Mouse (Mus musculus) liver, adult 2 months (tissue): ENCODE measurements at regions not wholly inside any gene's neighbourhood (a gene's known extent, or its start where the extent isn't known, plus 50 kb on each side); places are given as distances from the start of the nearest gene placed in this dataset.

Source experiments
- DNase-seq: peaks from one replicate; pipeline ENCODE4 v3.0.0-alpha.2; 2011; ENCODE audit warnings: low read depth, low spot score; ENCODE audit errors: extremely low read depth
- H3K27ac ChIP-seq: fragments of 200-500 bp; replicated peaks from 2 replicates; pipeline ENCODE4 v1.5.1; 2012; ENCODE audit warnings: low read depth, mild to moderate bottlenecking, control low read depth, inconsistent platforms, low read length; ENCODE audit not compliant: insufficient read depth
- H3K27me3 ChIP-seq: fragments of 200-500 bp; 2 replicates; pipeline ENCODE4 v1.6.1; 2012; ENCODE audit warnings: mild to moderate bottlenecking, moderate library complexity, low read length, inconsistent platforms; ENCODE audit not compliant: control insufficient read depth, insufficient read depth
- H3K36me3 ChIP-seq: fragments of 200-500 bp; 2 replicates; pipeline ENCODE4 v1.6.1; 2012; ENCODE audit warnings: low read length, inconsistent platforms; ENCODE audit not compliant: control insufficient read depth, insufficient read depth
- H3K4me1 ChIP-seq: fragments of 200-500 bp; 2 replicates; pipeline ENCODE4 v1.6.1; 2011; ENCODE audit warnings: low read length; ENCODE audit not compliant: control insufficient read depth, insufficient read depth
- H3K4me3 ChIP-seq: fragments of 200-500 bp; 2 replicates; pipeline ENCODE4 v1.5.1; 2011; ENCODE audit warnings: low read depth, mild to moderate bottlenecking, control low read depth, low read length, moderate library complexity; ENCODE audit not compliant: insufficient read depth
- H3K79me2 ChIP-seq: fragments of 200-500 bp; 2 replicates; pipeline ENCODE4 v1.6.1; 2012; ENCODE audit warnings: inconsistent platforms, mild to moderate bottlenecking, low read length, moderate library complexity; ENCODE audit not compliant: control insufficient read depth, insufficient read depth
- H3K9ac ChIP-seq: fragments of 200-500 bp; 2 replicates; pipeline ENCODE4 v1.6.1; 2012; ENCODE audit warnings: low read depth, mild to moderate bottlenecking, control low read depth, inconsistent platforms, low read length
- CTCF ChIP-seq: fragments of 200-500 bp; IDR thresholded peaks from 2 replicates; pipeline ENCODE4 v1.5.1; 2011; ENCODE audit warnings: low read depth, low read length, control low read depth
- POLR2A ChIP-seq: fragments of 200-500 bp; IDR thresholded peaks from 2 replicates; pipeline ENCODE4 v1.6.1; 2011; ENCODE audit warnings: low read length, control low read depth; ENCODE audit not compliant: insufficient read depth; ENCODE audit errors: extremely low read depth
- WGBS: fragments of 180-500 bp; shearing (Covaris S2); methylation state at CpG from one replicate; pipeline ENCODE4 v1.1.7; 2018; 5-methylcytosine and 5-hydroxymethylcytosine counted together

DNA sequence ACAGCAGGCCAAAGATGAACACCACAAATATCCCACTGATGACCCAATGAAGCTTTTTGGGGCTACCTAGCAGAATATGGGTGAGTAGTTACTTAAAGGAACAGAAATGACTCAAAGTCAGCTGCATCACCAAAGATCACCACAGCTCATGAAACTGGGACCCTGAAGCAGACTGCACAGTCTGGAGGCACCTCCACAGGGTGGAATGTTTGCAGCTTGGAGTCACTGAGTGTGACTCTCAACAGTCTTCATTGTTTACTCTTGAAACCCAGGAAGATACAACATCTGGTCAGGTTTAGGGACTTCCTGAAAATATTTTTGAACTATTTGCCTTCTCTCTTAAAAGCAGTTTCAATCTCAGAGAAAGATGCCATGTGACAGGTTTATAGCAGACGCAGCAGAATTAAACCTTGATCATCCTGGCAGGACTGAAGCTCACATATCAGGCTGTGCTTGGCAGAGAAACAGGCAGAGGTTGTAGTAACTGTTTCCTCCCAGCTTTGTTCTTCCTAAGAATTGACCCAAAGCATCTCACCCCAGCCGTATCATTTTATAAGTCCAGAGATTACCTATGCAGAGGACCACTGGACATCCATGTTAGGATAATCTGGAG, 944.1 kb upstream of the Adgrl4 start:
- TF ChIP-seq CTCF (no peak), POLR2A (no peak)
- Histone ChIP-seq H3K27ac (no peak overlapping the region), H3K79me2 (no peaks in the 10 kb centered on the region), H3K36me3 (no peaks in the 10 kb centered on the region), H3K4me1 (no peaks in the 10 kb centered on the region), H3K9ac (no peak overlapping the region), H3K4me3 (no peak overlapping the region), H3K27me3 (no peaks in the 10 kb centered on the region)
- DNase-seq = no peak
- 78% methylated on average over 2 of the region's 2 CpGs for WGBS

GRCm38 (mm10) chr3:150530966-150531365, 906.7 kb upstream of the Adgrl4 start:
- H3K36me3 ChIP-seq = no peaks in the 10 kb centered on the region
- no peaks in the 10 kb centered on the region for H3K79me2 ChIP-seq
- no peak for DNase-seq
- H3K4me1 ChIP-seq = no peaks in the 10 kb centered on the region
- no peak for TF ChIP-seq POLR2A
- no peak for TF ChIP-seq CTCF
- no peaks in the 10 kb centered on the region for H3K27me3 ChIP-seq
- H3K9ac ChIP-seq = no peak overlapping the region
- no peak overlapping the region for H3K27ac ChIP-seq
- H3K4me3 ChIP-seq = no peak overlapping the region
- 83% methylated on average over 3 of the region's 3 CpGs for WGBS

- no peaks in the 10 kb centered on the region for H3K4me1 ChIP-seq
- no peak overlapping the region for H3K4me3 ChIP-seq
- WGBS = 75% methylated on average over 5 of the region's 5 CpGs
- no peaks in the 10 kb centered on the region for H3K79me2 ChIP-seq
- TF ChIP-seq CTCF = no peak
- TF ChIP-seq POLR2A = no peak
- no peaks in the 10 kb centered on the region for H3K27me3 ChIP-seq
- no peak for DNase-seq
- H3K36me3 ChIP-seq = no peaks in the 10 kb centered on the region
- H3K27ac ChIP-seq = no peak overlapping the region
- no peak overlapping the region for H3K9ac ChIP-seq
Observed at GRCm38 (mm10) chr3:150543118-150543517, 894.6 kb upstream of the Adgrl4 start.

- Histone ChIP-seq H3K27me3 (no peaks in the 10 kb centered on the region), H3K9ac (no peak overlapping the region), H3K27ac (no peak overlapping the region), H3K4me1 (no peaks in the 10 kb centered on the region), H3K4me3 (no peak overlapping the region), H3K36me3 (no peaks in the 10 kb centered on the region), H3K79me2 (no peaks in the 10 kb centered on the region)
- WGBS = 32% methylated on average over 1 of the region's 1 CpGs
- no peak for DNase-seq
- no peak for TF ChIP-seq CTCF
- TF ChIP-seq POLR2A = no peak
Observed at GRCm38 (mm10) chr3:150588474-150588873, 849.2 kb upstream of the Adgrl4 start.

- Histone ChIP-seq H3K27me3 (no peaks in the 10 kb centered on the region), H3K36me3 (no peaks in the 10 kb centered on the region), H3K79me2 (no peaks in the 10 kb centered on the region), H3K9ac (no peak overlapping the region), H3K27ac (no peak overlapping the region), H3K4me1 (no peaks in the 10 kb centered on the region), H3K4me3 (no peak overlapping the region)
- TF ChIP-seq CTCF = no peak
- TF ChIP-seq POLR2A = no peak
- no peak for DNase-seq
- WGBS = 68% methylated on average over 2 of the region's 2 CpGs
Observed at GRCm38 (mm10) chr3:150590978-150591377, 846.7 kb upstream of the Adgrl4 start.

DNA sequence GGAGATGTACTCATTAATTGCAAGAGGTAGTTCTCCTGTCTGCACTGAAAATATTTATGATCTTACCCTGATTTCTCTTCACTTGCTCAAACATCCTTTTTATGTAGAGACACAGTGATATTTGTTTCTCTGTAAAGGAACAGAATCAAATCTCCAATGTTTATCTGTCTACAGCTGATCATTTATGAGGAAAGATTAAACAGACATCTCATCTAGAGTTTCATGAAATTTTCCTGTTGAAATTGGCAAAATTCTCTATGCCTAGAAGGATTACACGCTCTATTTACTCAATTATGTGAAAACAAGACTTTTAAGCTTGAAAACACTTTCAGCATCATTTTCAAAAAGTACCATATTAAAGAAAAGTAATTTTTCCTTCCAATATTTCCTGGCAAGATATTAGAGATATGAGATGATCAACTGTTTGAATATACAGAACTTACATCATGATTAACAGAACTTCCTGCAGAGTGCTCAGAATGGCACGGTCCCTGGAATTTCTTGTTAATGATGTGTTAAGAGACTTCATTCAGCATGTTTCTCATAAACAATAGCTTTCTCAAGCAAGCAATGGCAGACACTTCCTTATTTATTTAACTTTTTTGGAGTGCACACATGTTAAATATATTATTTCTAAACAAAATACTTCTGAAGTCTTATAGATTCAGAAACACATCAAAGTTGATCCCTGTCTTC, 834.1 kb upstream of the Adgrl4 start:
- no peaks in the 10 kb centered on the region for H3K4me1 ChIP-seq
- 79% methylated on average over 2 of the region's 2 CpGs for WGBS
- no peaks in the 10 kb centered on the region for H3K36me3 ChIP-seq
- H3K27ac ChIP-seq = no peak overlapping the region
- no peak for DNase-seq
- no peaks in the 10 kb centered on the region for H3K27me3 ChIP-seq
- TF ChIP-seq POLR2A (no peak), CTCF (no peak)
- H3K79me2 ChIP-seq = no peaks in the 10 kb centered on the region
- no peak overlapping the region for H3K4me3 ChIP-seq
- H3K9ac ChIP-seq = no peak overlapping the region
